Mouse (Mus musculus) testis, postnatal 10 days (tissue): ENCODE results near the gene Ncaph.
A peak's percentile ranks its signal among the peaks of the same experiment; 100 is the strongest.
"Not testable (repeated sequence)": the region's sequence is repeated elsewhere in the genome, so short reads cannot be mapped to it uniquely, and the experiment has no call there.

Source experiments
- DNase-seq: peaks from one replicate; pipeline ENCODE4 v3.0.0; 2021; ENCODE audit warnings: low spot score

Gene Ncaph

DNA sequence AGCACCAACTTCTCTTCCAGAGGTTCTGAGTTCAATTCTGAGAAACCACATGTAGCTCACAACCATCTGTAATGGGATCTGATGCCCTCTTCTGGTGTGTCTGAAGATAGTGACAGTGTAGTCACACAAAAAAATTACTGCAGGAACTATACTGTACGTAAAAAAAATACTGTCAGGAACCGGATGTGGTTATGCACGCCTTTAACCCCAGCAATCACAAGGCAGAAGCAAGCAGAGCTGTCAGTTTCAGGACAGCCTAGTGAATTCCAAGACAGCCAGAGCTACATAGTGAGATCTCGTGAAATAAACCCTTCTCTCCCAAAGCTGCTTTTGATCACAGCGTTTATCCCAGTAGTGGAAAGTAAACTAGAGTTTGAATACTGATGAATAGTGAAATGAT is 47.5 kb downstream of the Ncaph start:
- no peak for DNase-seq

DNA sequence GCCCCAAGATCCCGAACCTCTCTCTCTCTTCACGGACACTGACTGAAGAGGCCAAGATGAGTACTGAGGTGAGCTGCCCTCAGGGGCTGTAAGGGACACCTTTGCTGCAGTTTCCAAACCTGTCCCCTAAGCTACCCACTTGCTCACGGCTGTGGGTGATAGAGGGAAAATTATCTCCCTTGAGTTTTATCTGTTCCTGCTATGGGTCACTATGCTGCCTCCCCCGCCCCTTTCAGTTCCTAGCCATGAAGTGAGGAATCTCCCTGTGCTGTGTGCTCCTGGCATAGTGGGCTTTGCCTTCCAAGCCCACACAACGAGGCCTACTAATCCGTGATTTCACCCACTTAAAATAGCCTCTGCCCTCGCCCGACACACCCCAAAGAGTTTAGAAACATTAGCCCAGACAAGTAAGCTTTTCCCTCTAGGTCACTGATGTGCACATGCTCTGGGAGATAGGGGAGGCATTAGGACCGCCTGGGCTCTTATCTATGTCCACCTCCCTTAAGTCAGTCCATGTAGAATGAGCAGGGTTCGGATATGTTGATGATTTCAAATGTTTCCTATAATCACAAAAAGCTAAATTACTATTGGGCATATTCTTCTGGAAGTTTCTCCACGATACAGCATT is 53.0 kb downstream of the Ncaph start:
- no peak for DNase-seq

DNA sequence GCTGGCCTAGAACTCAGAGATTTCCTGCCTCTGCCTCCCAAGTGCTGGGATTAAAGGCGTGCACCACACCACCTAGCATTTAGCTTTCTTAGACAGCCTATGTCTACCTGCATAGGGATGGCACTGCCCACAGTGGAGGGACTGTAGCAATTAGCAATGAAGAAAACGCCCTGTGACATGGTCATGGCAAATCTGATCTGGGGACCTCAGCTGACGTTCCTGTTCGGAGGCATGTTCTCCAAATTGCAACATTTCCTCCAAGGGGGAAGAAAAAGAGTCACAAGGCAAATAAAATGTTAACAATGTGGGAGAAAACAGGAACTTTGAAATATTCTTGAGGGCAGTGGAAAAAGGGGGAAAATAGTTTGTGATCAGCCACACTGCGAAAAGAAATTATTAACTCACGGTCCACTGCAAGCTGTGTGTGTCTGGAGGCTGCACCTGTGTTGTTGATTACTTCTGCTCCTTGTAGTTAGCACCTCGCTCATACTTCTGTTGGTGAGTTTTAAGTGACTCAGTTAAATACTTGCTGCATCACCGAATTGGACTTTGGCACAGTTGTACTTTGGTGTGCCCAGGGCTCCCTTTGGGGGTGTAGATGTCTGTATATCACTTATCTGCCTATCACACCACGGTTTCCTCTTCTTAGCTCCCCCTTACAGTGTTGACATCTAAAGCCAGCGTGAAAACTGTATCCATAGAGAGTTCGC is 53.7 kb downstream of the Ncaph start:
- no peak for DNase-seq

DNA sequence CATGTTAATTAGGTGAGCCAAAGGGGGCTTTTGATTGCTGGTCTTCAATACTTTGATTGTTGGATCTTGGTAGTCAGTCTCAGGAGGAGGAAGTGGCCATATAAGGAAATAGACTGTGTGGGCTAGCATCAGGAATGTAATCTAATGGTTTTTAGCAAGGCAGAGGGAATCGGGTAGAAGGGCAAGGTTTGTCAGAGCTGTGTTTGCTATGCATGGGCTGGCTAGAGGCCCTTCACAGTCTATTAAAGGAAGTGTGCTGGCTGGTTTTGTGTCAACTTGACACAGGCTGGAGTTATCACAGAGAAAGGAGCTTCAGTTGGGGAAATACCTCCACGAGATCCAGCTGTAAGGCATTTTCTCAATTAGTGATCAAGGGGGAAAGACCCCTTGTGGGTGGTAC is 54.7 kb downstream of the Ncaph start:
- not testable (repeated sequence) for DNase-seq

- no peak for DNase-seq
Measured at GRCm38 (mm10) chr2:127077611-127078010, 56.1 kb downstream of the Ncaph start.

- DNase-seq, result no peak
Measured at GRCm38 (mm10) chr2:127074116-127074515, 59.6 kb downstream of the Ncaph start.

DNA sequence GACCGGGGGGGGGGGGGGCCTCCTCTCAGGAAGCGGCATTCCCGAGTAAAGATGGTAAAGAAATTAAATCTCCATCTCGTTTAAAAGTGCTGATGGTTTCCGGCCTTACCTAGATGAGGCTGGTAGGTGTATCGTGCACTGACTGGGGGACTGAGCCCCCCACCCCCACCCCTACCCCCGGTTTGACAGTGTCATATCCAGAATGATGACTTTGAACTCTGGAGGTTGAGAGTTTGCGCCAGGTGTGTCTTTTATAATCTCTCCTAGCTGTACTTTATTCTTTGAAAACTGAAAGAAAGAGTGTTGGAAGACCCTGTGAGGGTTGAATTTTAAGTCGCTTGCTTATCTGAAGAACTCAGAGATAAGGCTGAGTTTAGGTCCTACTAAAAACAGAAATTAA is 62.9 kb downstream of the Ncaph start:
- DNase-seq, result no peak

GRCm38 (mm10) chr2:127070435-127070841 is 63.3 kb downstream of the Ncaph start, which contains the start of gene Blvra:
Gene Blvra, plus strand, starts transcription at chr2:127070665.
- DNase-seq, result peak; percentile 88

- no peak for DNase-seq
Measured at GRCm38 (mm10) chr2:127069781-127070434, 63.8 kb downstream of the Ncaph start.

- DNase-seq, result no peak
Measured at GRCm38 (mm10) chr2:127068806-127069205, 64.9 kb downstream of the Ncaph start.

- no peak for DNase-seq
Measured at GRCm38 (mm10) chr2:127061471-127061870, 72.3 kb downstream of the Ncaph start.
